Mouse (Mus musculus): Measurements from ENCODE around the gene Npl. TPM values are rescaled to one million over a fixed set of nuclear protein-coding genes. Genes with fewer than 3 reads are reported as not detected.

Gene Npl
- polyA plus RNA-seq, 1 experiment from 2014 or later, result 4.0 TPM

DNA sequence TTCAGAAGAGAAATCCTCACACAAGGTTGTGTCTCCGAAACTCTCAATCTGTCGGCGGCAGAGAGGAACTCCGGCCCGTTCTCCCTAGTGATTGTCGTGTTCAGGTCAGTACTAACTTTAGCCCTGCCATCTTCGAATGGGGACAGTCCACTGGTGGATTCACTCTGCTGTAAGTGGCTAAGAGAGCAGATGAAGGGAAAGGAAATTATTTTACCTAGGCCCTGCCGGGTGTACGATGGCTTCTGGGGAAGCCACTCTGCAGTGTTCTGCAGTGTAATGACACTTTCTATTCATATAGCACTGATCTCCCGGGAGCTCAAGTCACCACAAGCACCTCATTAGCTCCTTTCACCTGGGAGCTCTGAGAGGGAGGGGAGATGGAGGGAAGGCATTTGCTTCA is 37.0 kb upstream of the Npl start:
- no peaks in the 10 kb centered on the region for H3K4me1 ChIP-seq (ENCODE audit: insufficient read depth, low read depth, low read length)
- no peak overlapping the region; the same call in 1 of the 2 replicates for H3K27ac ChIP-seq (ENCODE audit: low read length)

DNA sequence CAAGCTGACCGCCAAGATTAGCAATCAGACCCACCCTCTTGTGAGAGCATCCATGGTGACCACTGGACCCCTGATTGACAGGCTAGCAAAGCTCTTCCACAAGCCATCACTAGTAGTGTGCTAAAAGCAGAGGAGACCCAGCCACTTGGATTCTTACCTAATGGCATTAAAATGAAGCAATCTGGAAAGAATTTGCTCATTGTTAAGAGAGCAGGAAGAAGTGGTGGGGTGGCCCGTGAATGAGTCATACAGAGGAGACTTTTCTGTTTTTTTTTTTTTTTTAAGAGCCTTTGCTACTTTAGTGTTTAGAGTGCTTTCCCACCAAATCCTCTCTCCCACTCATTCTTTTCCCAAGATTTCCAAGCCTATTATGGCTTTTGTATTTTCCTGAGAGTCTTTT is 35.9 kb upstream of the Npl start:
- Histone ChIP-seq H3K27ac (ENCODE audit: low read length) (no peak overlapping the region), H3K36me3 (ENCODE audit: insufficient read depth, low read length) (no peaks in the 10 kb centered on the region), H3K4me2 (replicated peaks; ENCODE audit: low read depth, low read length) (no peak overlapping the region), H3K27me3 (replicated peaks; ENCODE audit: insufficient read depth, low read length) (no peaks in the 10 kb centered on the region), H3K4me3 (ENCODE audit: low read depth, low read length) (no peak overlapping the region), H3K9me3 (ENCODE audit: low read length) (no peaks in the 10 kb centered on the region), H3K9ac (replicated peaks; ENCODE audit: low read depth) (no peak overlapping the region), H3K4me1 (ENCODE audit: insufficient read depth, low read depth, low read length) (no peaks in the 10 kb centered on the region)
- peak; percentile 93 for TF ChIP-seq EP300 (IDR thresholded peaks at IDR 0.05)
- TF ChIP-seq CTCF (IDR thresholded peaks at IDR 0.05), result no peak
- 45% methylated on average over 2 of the region's 2 CpGs for WGBS
- DNase-seq (ENCODE audit: low spot score) (peak; percentile 90), ATAC-seq (peak; percentile 85)

More for the DNA sequence above, 37.0 kb upstream of the Npl start:
- no peaks in the 10 kb centered on the region for H3K36me3 ChIP-seq (ENCODE audit: insufficient read depth, low read length)
- 82% methylated on average over 10 of the region's 10 CpGs for WGBS
- no peak overlapping the region for H3K4me3 ChIP-seq (ENCODE audit: low read depth, low read length)
- TF ChIP-seq CTCF (IDR thresholded peaks at IDR 0.05), result no peak
- TF ChIP-seq EP300 (IDR thresholded peaks at IDR 0.05), result no peak
- no peaks in the 10 kb centered on the region for H3K9me3 ChIP-seq (ENCODE audit: low read length)
- H3K4me2 ChIP-seq (replicated peaks; ENCODE audit: low read depth, low read length), result no peak overlapping the region
- no peak overlapping the region for H3K9ac ChIP-seq (replicated peaks; ENCODE audit: low read depth)
- no peak for DNase-seq (ENCODE audit: low spot score)
- H3K27me3 ChIP-seq (replicated peaks; ENCODE audit: insufficient read depth, low read length), result no peaks in the 10 kb centered on the region
- no peak for ATAC-seq

DNA sequence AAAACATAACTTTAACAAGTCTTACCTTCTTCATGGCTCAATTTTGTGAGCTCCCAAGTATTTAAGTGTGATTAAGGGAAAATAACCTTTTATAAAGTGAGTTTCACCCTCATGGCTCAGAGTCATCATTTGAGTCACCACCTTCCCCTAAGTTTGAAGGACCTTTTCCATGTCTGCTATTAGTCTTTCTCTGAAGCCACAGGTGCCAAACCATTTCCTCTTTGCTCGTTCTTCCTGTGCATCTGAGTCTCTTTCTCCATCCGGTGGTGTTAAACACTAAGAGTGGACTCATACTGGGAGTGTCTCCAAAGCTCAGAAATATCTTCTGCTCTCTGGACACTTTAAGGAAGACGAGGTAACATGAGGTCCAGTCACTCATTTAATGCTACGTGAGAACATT is 33.3 kb upstream of the Npl start:
- no peak overlapping the region for H3K9ac ChIP-seq (replicated peaks; ENCODE audit: low read depth)
- H3K9me3 ChIP-seq (ENCODE audit: low read length), result no peaks in the 10 kb centered on the region
- 50% methylated on average over 4 of the region's 4 CpGs for WGBS
- no peak overlapping the region for H3K4me3 ChIP-seq (ENCODE audit: low read depth, low read length)
- no peak overlapping the region for H3K4me2 ChIP-seq (replicated peaks; ENCODE audit: low read depth, low read length)
- no peaks in the 10 kb centered on the region for H3K27me3 ChIP-seq (replicated peaks; ENCODE audit: insufficient read depth, low read length)
- H3K27ac ChIP-seq (ENCODE audit: low read length), result no peak overlapping the region
- ATAC-seq (no peak), DNase-seq (ENCODE audit: low spot score) (no peak)
- H3K36me3 ChIP-seq (ENCODE audit: insufficient read depth, low read length), result no peaks in the 10 kb centered on the region
- TF ChIP-seq EP300 (IDR thresholded peaks at IDR 0.05), result no peak
- TF ChIP-seq CTCF (IDR thresholded peaks at IDR 0.05), result no peak
- no peaks in the 10 kb centered on the region for H3K4me1 ChIP-seq (ENCODE audit: insufficient read depth, low read depth, low read length)

DNA sequence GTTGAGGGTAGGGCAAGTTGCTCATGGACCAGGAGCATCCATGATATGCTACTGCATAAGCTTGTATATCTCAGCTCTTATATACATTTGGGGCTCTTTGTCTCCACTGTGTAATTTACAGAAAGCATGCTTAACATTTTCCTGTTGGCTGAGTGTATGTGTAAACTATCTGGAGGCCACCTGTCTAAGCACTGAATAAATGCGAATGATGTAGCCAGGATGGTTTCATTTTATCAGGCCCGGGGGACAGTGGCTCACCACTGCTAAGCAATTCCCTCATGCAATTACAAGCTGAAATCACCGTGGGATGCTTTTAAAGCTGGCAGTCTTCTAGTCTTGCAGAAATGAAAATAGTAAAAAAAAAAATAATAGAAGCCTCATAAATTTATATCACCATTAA is 24.9 kb upstream of the Npl start:
- ATAC-seq (no peak), DNase-seq (ENCODE audit: low spot score) (no peak)

DNA sequence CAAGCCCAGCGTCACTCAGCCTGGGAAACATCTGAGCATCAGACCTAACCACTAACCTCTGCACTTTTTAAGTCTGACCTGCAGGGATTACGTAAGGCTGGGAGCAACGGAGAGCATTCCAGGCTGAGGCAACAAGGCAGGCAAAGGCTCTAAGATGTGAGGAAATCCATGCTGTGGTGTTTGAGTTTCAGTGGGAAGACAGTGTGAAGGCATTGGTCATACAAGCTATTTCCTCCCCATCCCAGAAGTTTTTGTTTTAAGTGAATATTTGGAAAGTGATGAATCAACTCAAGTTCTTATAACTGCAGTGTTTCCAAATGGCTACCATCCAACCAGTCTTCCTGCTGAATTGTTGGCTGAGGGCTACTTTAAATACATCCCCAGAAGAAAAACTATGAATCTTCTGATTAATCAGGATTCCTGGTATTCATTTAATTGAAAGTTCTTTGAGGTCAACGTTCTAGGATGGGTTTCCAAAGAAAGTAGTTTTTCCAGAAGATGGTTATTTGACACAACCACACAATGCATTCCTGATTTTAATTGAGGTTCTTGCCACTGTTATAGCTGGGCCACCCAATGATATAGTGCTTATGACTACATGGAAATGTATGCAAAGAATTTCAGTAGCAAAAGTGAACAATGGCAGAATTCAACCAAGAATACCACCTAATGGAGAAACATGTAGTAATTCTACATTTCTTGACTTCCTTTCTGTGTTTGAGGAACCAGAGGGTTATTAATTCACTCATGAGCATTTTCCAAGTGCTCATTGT is 22.6 kb upstream of the Npl start:
- Histone ChIP-seq H3K36me3 (ENCODE audit: insufficient read depth, low read length) (no peaks in the 10 kb centered on the region), H3K27ac (ENCODE audit: low read length) (no peak overlapping the region), H3K4me3 (ENCODE audit: low read depth, low read length) (no peak overlapping the region), H3K4me2 (replicated peaks; ENCODE audit: low read depth, low read length) (no peak overlapping the region), H3K27me3 (replicated peaks; ENCODE audit: insufficient read depth, low read length) (no peaks in the 10 kb centered on the region), H3K9ac (replicated peaks; ENCODE audit: low read depth) (no peak overlapping the region), H3K4me1 (ENCODE audit: insufficient read depth, low read depth, low read length) (no peaks in the 10 kb centered on the region), H3K9me3 (ENCODE audit: low read length) (no peaks in the 10 kb centered on the region)
- DNase-seq (ENCODE audit: low spot score), result peak; percentile 72
- TF ChIP-seq CTCF (IDR thresholded peaks at IDR 0.05) (no peak), EP300 (IDR thresholded peaks at IDR 0.05) (no peak)
- WGBS, result 39% methylated on average over 4 of the region's 4 CpGs
- peak; percentile 57 for ATAC-seq

More for the DNA sequence above, 24.9 kb upstream of the Npl start:
- H3K27ac ChIP-seq (ENCODE audit: low read length), result no peak overlapping the region
- no peak overlapping the region for H3K9ac ChIP-seq (replicated peaks; ENCODE audit: low read depth)
- no peak overlapping the region for H3K4me2 ChIP-seq (replicated peaks; ENCODE audit: low read depth, low read length)
- H3K27me3 ChIP-seq (replicated peaks; ENCODE audit: insufficient read depth, low read length), result no peaks in the 10 kb centered on the region
- no peaks in the 10 kb centered on the region for H3K9me3 ChIP-seq (ENCODE audit: low read length)
- WGBS, result 65% methylated on average over 3 of the region's 3 CpGs
- no peaks in the 10 kb centered on the region for H3K36me3 ChIP-seq (ENCODE audit: insufficient read depth, low read length)
- H3K4me1 ChIP-seq (ENCODE audit: insufficient read depth, low read depth, low read length), result no peaks in the 10 kb centered on the region
- TF ChIP-seq CTCF (IDR thresholded peaks at IDR 0.05) (no peak), EP300 (IDR thresholded peaks at IDR 0.05) (no peak)
- no peak overlapping the region for H3K4me3 ChIP-seq (ENCODE audit: low read depth, low read length)

DNA sequence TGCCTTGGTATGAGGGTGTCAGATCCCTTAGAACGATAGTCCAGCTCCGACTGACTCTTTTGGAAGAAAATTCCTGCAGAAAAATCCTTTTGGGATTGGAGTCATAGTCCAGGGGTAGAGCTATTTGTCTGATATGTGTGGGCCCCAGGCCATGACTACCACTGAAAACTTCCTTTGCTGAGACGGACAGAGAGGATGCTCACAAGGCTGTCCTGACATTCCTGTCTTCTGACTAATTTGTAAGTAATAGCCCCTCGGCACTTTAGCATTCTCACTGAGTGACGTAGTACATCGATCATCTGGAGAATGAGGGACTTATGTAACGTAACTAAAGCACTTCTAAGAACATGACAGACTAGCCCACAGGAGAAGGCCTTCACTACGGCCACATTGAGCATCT is 15.9 kb upstream of the Npl start:
- no peak for DNase-seq (ENCODE audit: low spot score)
- no peak overlapping the region for H3K4me3 ChIP-seq (ENCODE audit: low read depth, low read length)
- H3K4me2 ChIP-seq (replicated peaks; ENCODE audit: low read depth, low read length), result no peak overlapping the region
- no peaks in the 10 kb centered on the region for H3K27me3 ChIP-seq (replicated peaks; ENCODE audit: insufficient read depth, low read length)
- 53% methylated on average over 8 of the region's 8 CpGs for WGBS
- H3K27ac ChIP-seq (ENCODE audit: low read length), result no peak overlapping the region
- H3K4me1 ChIP-seq (ENCODE audit: insufficient read depth, low read depth, low read length), result no peaks in the 10 kb centered on the region
- no peaks in the 10 kb centered on the region for H3K9me3 ChIP-seq (ENCODE audit: low read length)
- ATAC-seq, result no peak
- H3K36me3 ChIP-seq (ENCODE audit: insufficient read depth, low read length), result no peaks in the 10 kb centered on the region
- TF ChIP-seq CTCF (IDR thresholded peaks at IDR 0.05), result no peak
- H3K9ac ChIP-seq (replicated peaks; ENCODE audit: low read depth), result no peak overlapping the region
